Mouse (Mus musculus): ENCODE measurements around the gene Msi2. TPM values are rescaled to one million over a fixed set of nuclear protein-coding genes. Genes with fewer than 3 reads are reported as not detected.

Msi2 gene
- polyA plus RNA-seq, 1 experiment from 2014 or later = 41.0 TPM

GRCm38 (mm10) chr11:88604635-88605034, 113.7 kb downstream of the Msi2 start:
- no peaks in the 10 kb centered on the region for H3K27me3 ChIP-seq
- ATAC-seq (ENCODE audit: low FRiP score) = no peak
- H3K4me3 ChIP-seq = no peak overlapping the region
- H3K27ac ChIP-seq = peak overlapping the region; percentile 67; the same call in 1 of the 2 replicates
- H3K4me2 ChIP-seq = no peak overlapping the region
- peaks cover 86% of the 10 kb centered on the region for H3K4me1 ChIP-seq (replicated peaks)
- peaks cover 11% of the 10 kb centered on the region for H3K36me3 ChIP-seq
- no peak overlapping the region for H3K9ac ChIP-seq
- H3K9me3 ChIP-seq = no peaks in the 10 kb centered on the region
- 60% methylated on average over 2 of the region's 2 CpGs for WGBS

GRCm38 (mm10) chr11:88603366-88603765, 114.9 kb downstream of the Msi2 start:
- H3K27ac ChIP-seq = no peak overlapping the region
- no peak overlapping the region for H3K4me3 ChIP-seq
- WGBS = 87% methylated on average over 11 of the region's 11 CpGs
- H3K27me3 ChIP-seq = no peaks in the 10 kb centered on the region
- H3K4me1 ChIP-seq (replicated peaks) = peaks cover 86% of the 10 kb centered on the region
- no peak overlapping the region for H3K4me2 ChIP-seq
- H3K9me3 ChIP-seq = no peaks in the 10 kb centered on the region
- ATAC-seq (ENCODE audit: low FRiP score) = no peak
- peaks cover 11% of the 10 kb centered on the region for H3K36me3 ChIP-seq
- no peak overlapping the region for H3K9ac ChIP-seq

- no peak overlapping the region for H3K4me2 ChIP-seq
- ATAC-seq (ENCODE audit: low FRiP score) = no peak
- peaks cover 87% of the 10 kb centered on the region for H3K4me1 ChIP-seq (replicated peaks)
- H3K27me3 ChIP-seq = no peaks in the 10 kb centered on the region
- WGBS = 70% methylated on average over 7 of the region's 7 CpGs
- no peaks in the 10 kb centered on the region for H3K9me3 ChIP-seq
- no peak overlapping the region for H3K9ac ChIP-seq
- peaks cover 11% of the 10 kb centered on the region for H3K36me3 ChIP-seq
- peak overlapping the region; percentile 48; the same call in 1 of the 2 replicates for H3K27ac ChIP-seq
- H3K4me3 ChIP-seq = no peak overlapping the region
Measured at GRCm38 (mm10) chr11:88602471-88603120, 115.7 kb downstream of the Msi2 start.

GRCm38 (mm10) chr11:88600194-88600593, 118.1 kb downstream of the Msi2 start:
- no peak for ATAC-seq (ENCODE audit: low FRiP score)
- no peaks in the 10 kb centered on the region for H3K9me3 ChIP-seq
- no peak overlapping the region for H3K4me2 ChIP-seq
- no peak overlapping the region for H3K4me3 ChIP-seq
- 91% methylated on average over 3 of the region's 3 CpGs for WGBS
- H3K4me1 ChIP-seq (replicated peaks) = peaks cover 78% of the 10 kb centered on the region
- H3K27ac ChIP-seq = peak overlapping the region; percentile 81
- H3K36me3 ChIP-seq = peaks cover 11% of the 10 kb centered on the region
- no peak overlapping the region for H3K9ac ChIP-seq
- H3K27me3 ChIP-seq = no peaks in the 10 kb centered on the region

- H3K4me2 ChIP-seq = peak overlapping the region; percentile 23; the same call in 1 of the 2 replicates
- WGBS = 51% methylated on average over 17 of the region's 17 CpGs
- peaks cover 78% of the 10 kb centered on the region for H3K4me1 ChIP-seq (replicated peaks)
- H3K9ac ChIP-seq = peak overlapping the region; percentile 36; the same call in 1 of the 2 replicates
- H3K4me3 ChIP-seq = no peak overlapping the region
- no peaks in the 10 kb centered on the region for H3K9me3 ChIP-seq
- H3K36me3 ChIP-seq = peaks cover 5% of the 10 kb centered on the region
- H3K27me3 ChIP-seq = no peaks in the 10 kb centered on the region
- peak; percentile 61; the same call in 1 of the 2 replicates for ATAC-seq (ENCODE audit: low FRiP score)
- H3K27ac ChIP-seq = peak overlapping the region; percentile 81
Measured at GRCm38 (mm10) chr11:88599332-88600130, 118.8 kb downstream of the Msi2 start.

- Histone ChIP-seq H3K36me3 (peaks cover 4% of the 10 kb centered on the region; the same call in 1 of the 2 replicates), H3K4me2 (no peak overlapping the region), H3K27me3 (no peaks in the 10 kb centered on the region), H3K9me3 (no peaks in the 10 kb centered on the region), H3K9ac (no peak overlapping the region), H3K27ac (peak overlapping the region; percentile 81), H3K4me3 (no peak overlapping the region), H3K4me1 (replicated peaks) (peaks cover 77% of the 10 kb centered on the region)
- 66% methylated on average over 3 of the region's 3 CpGs for WGBS
- no peak for ATAC-seq (ENCODE audit: low FRiP score)
Measured at GRCm38 (mm10) chr11:88598848-88599175, 119.5 kb downstream of the Msi2 start.

GRCm38 (mm10) chr11:88598150-88598847, 120.0 kb downstream of the Msi2 start:
- no peaks in the 10 kb centered on the region for H3K27me3 ChIP-seq
- peaks cover 3% of the 10 kb centered on the region; the same call in 1 of the 2 replicates for H3K36me3 ChIP-seq
- ATAC-seq (ENCODE audit: low FRiP score) = no peak
- no peak overlapping the region for H3K9ac ChIP-seq
- no peaks in the 10 kb centered on the region for H3K9me3 ChIP-seq
- H3K27ac ChIP-seq = peak overlapping the region; percentile 81; the same call in 1 of the 2 replicates
- WGBS = 64% methylated on average over 11 of the region's 11 CpGs
- H3K4me3 ChIP-seq = no peak overlapping the region
- H3K4me1 ChIP-seq (replicated peaks) = peaks cover 77% of the 10 kb centered on the region
- no peak overlapping the region for H3K4me2 ChIP-seq

- Histone ChIP-seq H3K4me2 (no peak overlapping the region), H3K27me3 (no peaks in the 10 kb centered on the region), H3K4me1 (replicated peaks) (peaks cover 82% of the 10 kb centered on the region), H3K27ac (peak overlapping the region; percentile 72), H3K4me3 (no peak overlapping the region), H3K36me3 (no peaks in the 10 kb centered on the region), H3K9ac (no peak overlapping the region), H3K9me3 (no peaks in the 10 kb centered on the region)
- ATAC-seq (ENCODE audit: low FRiP score) = no peak
- WGBS = 59% methylated on average over 4 of the region's 4 CpGs
Measured at GRCm38 (mm10) chr11:88595616-88596015, 122.7 kb downstream of the Msi2 start.

- no peak for ATAC-seq (ENCODE audit: low FRiP score)
Measured at GRCm38 (mm10) chr11:88594804-88595611, 123.3 kb downstream of the Msi2 start.

GRCm38 (mm10) chr11:88594010-88594409, 124.3 kb downstream of the Msi2 start:
- WGBS = 32% methylated on average over 7 of the region's 8 CpGs
- no peak overlapping the region for H3K9ac ChIP-seq
- no peak overlapping the region for H3K4me2 ChIP-seq
- peaks cover 6% of the 10 kb centered on the region; the same call in 1 of the 2 replicates for H3K36me3 ChIP-seq
- H3K4me3 ChIP-seq = no peak overlapping the region
- H3K9me3 ChIP-seq = no peaks in the 10 kb centered on the region
- H3K27me3 ChIP-seq = no peaks in the 10 kb centered on the region
- peaks cover 82% of the 10 kb centered on the region for H3K4me1 ChIP-seq (replicated peaks)
- peak overlapping the region; percentile 48 for H3K27ac ChIP-seq
- ATAC-seq (ENCODE audit: low FRiP score) = no peak

More at GRCm38 (mm10) chr11:88594804-88595611, 123.3 kb downstream of the Msi2 start:
- H3K36me3 ChIP-seq = peaks cover 1% of the 10 kb centered on the region; the same call in 1 of the 2 replicates
- H3K9me3 ChIP-seq = no peaks in the 10 kb centered on the region
- 0 out of 2 replicates have a peak overlapping the region, but pooled peaks have one; percentile 24 for H3K9ac ChIP-seq
- peaks cover 82% of the 10 kb centered on the region for H3K4me1 ChIP-seq (replicated peaks)
- H3K27me3 ChIP-seq = no peaks in the 10 kb centered on the region
- WGBS = 59% methylated on average over 13 of the region's 13 CpGs
- H3K27ac ChIP-seq = peak overlapping the region; percentile 72
- H3K4me3 ChIP-seq = no peak overlapping the region
- H3K4me2 ChIP-seq = no peak overlapping the region

GRCm38 (mm10) chr11:88592099-88592498, 126.2 kb downstream of the Msi2 start:
- Histone ChIP-seq H3K36me3 (peaks cover 6% of the 10 kb centered on the region; the same call in 1 of the 2 replicates), H3K27me3 (no peaks in the 10 kb centered on the region), H3K4me3 (no peak overlapping the region), H3K4me1 (replicated peaks) (peaks cover 87% of the 10 kb centered on the region), H3K4me2 (no peak overlapping the region), H3K9ac (no peak overlapping the region), H3K27ac (0 out of 2 replicates have a peak overlapping the region, but pooled peaks have one; percentile 42), H3K9me3 (no peaks in the 10 kb centered on the region)
- ATAC-seq (ENCODE audit: low FRiP score) = no peak
- WGBS = 77% methylated on average over 8 of the region's 8 CpGs
